Mouse (Mus musculus): Measurements from ENCODE around the gene Vmn1r51.
"Not testable (repeated sequence)": the region's sequence is repeated elsewhere in the genome, so short reads cannot be mapped to it uniquely, and the experiment has no call there.

Gene Vmn1r51

GRCm38 (mm10) chr6:90122296-90122695 lies at the start of gene Vmn1r51:
Gene Vmn1r51, plus strand, starts transcription at chr6:90122596.
- not testable (repeated sequence) for DNase-seq

GRCm38 (mm10) chr6:90078406-90078805 lies 44.0 kb upstream of the Vmn1r51 start, which contains the start of gene Vmn1r49:
Gene Vmn1r49, minus strand, starts transcription at chr6:90078506.
- no peak for DNase-seq

GRCm38 (mm10) chr6:90100566-90100965 lies 21.8 kb upstream of the Vmn1r51 start:
- DNase-seq, result no peak

- no peak for DNase-seq
These were observed 21.3 kb upstream of the Vmn1r51 start, which contains the start of gene Vmn1r50 for GRCm38 (mm10) chr6:90101130-90101529. Gene Vmn1r50, plus strand, starts transcription at chr6:90101430.

GRCm38 (mm10) chr6:90160139-90160538 lies 37.7 kb downstream of the Vmn1r51 start:
- DNase-seq, result peak in 1 of 2 experiments; percentile 1

- no peak for DNase-seq
These were observed 52.1 kb downstream of the Vmn1r51 start, which contains the start of gene Vmn1r52 for GRCm38 (mm10) chr6:90174508-90174907. Gene Vmn1r52, plus strand, starts transcription at chr6:90174808.
